Mouse (Mus musculus): ENCODE measurements around the gene Becn1. TPM values are rescaled to one million over a fixed set of nuclear protein-coding genes. Genes with fewer than 3 reads are reported as not detected.
A peak's percentile ranks its signal among the peaks of the same experiment; 100 is the strongest.

The Becn1 gene
- polyA plus RNA-seq, 1 experiment from 2014 or later: 152 TPM

GRCm38 (mm10) chr11:101252941-101253340 is 49.1 kb downstream of the Becn1 start:
- Histone ChIP-seq H3K9ac (replicated peaks; ENCODE audit: low read depth) (peak overlapping the region; percentile 87; the same call in 1 of the 2 replicates), H3K4me3 (ENCODE audit: low read depth, low read length) (peak overlapping the region; percentile 92), H3K27me3 (replicated peaks; ENCODE audit: insufficient read depth, low read length) (no peaks in the 10 kb centered on the region), H3K9me3 (ENCODE audit: low read length) (no peaks in the 10 kb centered on the region), H3K4me1 (ENCODE audit: insufficient read depth, low read depth, low read length) (peaks cover 3% of the 10 kb centered on the region; the same call in 1 of the 2 replicates), H3K27ac (ENCODE audit: low read length) (peak overlapping the region; percentile 92), H3K36me3 (ENCODE audit: insufficient read depth, low read length) (no peaks in the 10 kb centered on the region), H3K4me2 (replicated peaks; ENCODE audit: low read depth, low read length) (peak overlapping the region; percentile 83)
- ATAC-seq (no peak), DNase-seq (ENCODE audit: low spot score) (no peak)
- no peak for TF ChIP-seq EP300 (IDR thresholded peaks at IDR 0.05)
- TF ChIP-seq CTCF (IDR thresholded peaks at IDR 0.05): no peak
- WGBS: 3% methylated on average over 7 of the region's 7 CpGs

GRCm38 (mm10) chr11:101251031-101251430 is 51.1 kb downstream of the Becn1 start:
- H3K4me2 ChIP-seq (replicated peaks; ENCODE audit: low read depth, low read length): no peak overlapping the region
- H3K36me3 ChIP-seq (ENCODE audit: insufficient read depth, low read length): no peaks in the 10 kb centered on the region
- H3K4me3 ChIP-seq (ENCODE audit: low read depth, low read length): no peak overlapping the region
- no peaks in the 10 kb centered on the region for H3K27me3 ChIP-seq (replicated peaks; ENCODE audit: insufficient read depth, low read length)
- no peaks in the 10 kb centered on the region for H3K9me3 ChIP-seq (ENCODE audit: low read length)
- TF ChIP-seq EP300 (IDR thresholded peaks at IDR 0.05) (no peak), CTCF (IDR thresholded peaks at IDR 0.05) (no peak)
- no peak for ATAC-seq
- no peak for DNase-seq (ENCODE audit: low spot score)
- H3K27ac ChIP-seq (ENCODE audit: low read length): no peak overlapping the region
- peaks cover 3% of the 10 kb centered on the region; the same call in 1 of the 2 replicates for H3K4me1 ChIP-seq (ENCODE audit: insufficient read depth, low read depth, low read length)
- WGBS: 75% methylated on average over 2 of the region's 2 CpGs
- no peak overlapping the region for H3K9ac ChIP-seq (replicated peaks; ENCODE audit: low read depth)

GRCm38 (mm10) chr11:101248258-101248994 is 53.7 kb downstream of the Becn1 start:
- Histone ChIP-seq H3K9me3 (ENCODE audit: low read length) (no peaks in the 10 kb centered on the region), H3K4me3 (ENCODE audit: low read depth, low read length) (peak overlapping the region; percentile 50), H3K36me3 (ENCODE audit: insufficient read depth, low read length) (no peaks in the 10 kb centered on the region), H3K4me2 (replicated peaks; ENCODE audit: low read depth, low read length) (peak overlapping the region; percentile 70), H3K27ac (ENCODE audit: low read length) (peak overlapping the region; percentile 92), H3K27me3 (replicated peaks; ENCODE audit: insufficient read depth, low read length) (0 out of 2 replicates have a peak, but pooled peaks cover 3% of the 10 kb centered on the region), H3K9ac (replicated peaks; ENCODE audit: low read depth) (no peak overlapping the region), H3K4me1 (ENCODE audit: insufficient read depth, low read depth, low read length) (no peaks in the 10 kb centered on the region)
- DNase-seq (ENCODE audit: low spot score) (peak; percentile 85), ATAC-seq (peak; percentile 74)
- TF ChIP-seq CTCF (IDR thresholded peaks at IDR 0.05) (peak; percentile 78), EP300 (IDR thresholded peaks at IDR 0.05) (peak; percentile 94)
- 36% methylated on average over 14 of the region's 14 CpGs for WGBS

GRCm38 (mm10) chr11:101247521-101248030 is 54.5 kb downstream of the Becn1 start:
- no peaks in the 10 kb centered on the region for H3K9me3 ChIP-seq (ENCODE audit: low read length)
- WGBS: 69% methylated on average over 6 of the region's 6 CpGs
- peak overlapping the region; percentile 50 for H3K4me3 ChIP-seq (ENCODE audit: low read depth, low read length)
- 0 out of 2 replicates have a peak, but pooled peaks cover 3% of the 10 kb centered on the region for H3K27me3 ChIP-seq (replicated peaks; ENCODE audit: insufficient read depth, low read length)
- H3K9ac ChIP-seq (replicated peaks; ENCODE audit: low read depth): peak overlapping the region; percentile 64
- H3K4me2 ChIP-seq (replicated peaks; ENCODE audit: low read depth, low read length): peak overlapping the region; percentile 70
- H3K4me1 ChIP-seq (ENCODE audit: insufficient read depth, low read depth, low read length): no peaks in the 10 kb centered on the region
- no peak for DNase-seq (ENCODE audit: low spot score)
- no peaks in the 10 kb centered on the region for H3K36me3 ChIP-seq (ENCODE audit: insufficient read depth, low read length)
- peak overlapping the region; percentile 92 for H3K27ac ChIP-seq (ENCODE audit: low read length)
- TF ChIP-seq CTCF (IDR thresholded peaks at IDR 0.05): no peak
- no peak for TF ChIP-seq EP300 (IDR thresholded peaks at IDR 0.05)
- no peak for ATAC-seq

- no peaks in the 10 kb centered on the region for H3K36me3 ChIP-seq (ENCODE audit: insufficient read depth, low read length)
- H3K4me2 ChIP-seq (replicated peaks; ENCODE audit: low read depth, low read length): peak overlapping the region; percentile 70
- peak overlapping the region; percentile 64 for H3K9ac ChIP-seq (replicated peaks; ENCODE audit: low read depth)
- 0 out of 2 replicates have a peak, but pooled peaks cover 3% of the 10 kb centered on the region for H3K27me3 ChIP-seq (replicated peaks; ENCODE audit: insufficient read depth, low read length)
- H3K4me3 ChIP-seq (ENCODE audit: low read depth, low read length): peak overlapping the region; percentile 50
- TF ChIP-seq CTCF (IDR thresholded peaks at IDR 0.05): no peak
- no peak for TF ChIP-seq EP300 (IDR thresholded peaks at IDR 0.05)
- DNase-seq (ENCODE audit: low spot score) (no peak), ATAC-seq (peak; percentile 16)
- no peaks in the 10 kb centered on the region for H3K4me1 ChIP-seq (ENCODE audit: insufficient read depth, low read depth, low read length)
- 10% methylated on average over 7 of the region's 7 CpGs for WGBS
- H3K9me3 ChIP-seq (ENCODE audit: low read length): no peaks in the 10 kb centered on the region
- peak overlapping the region; percentile 92 for H3K27ac ChIP-seq (ENCODE audit: low read length)
These were observed 55.4 kb downstream of the Becn1 start for GRCm38 (mm10) chr11:101246702-101247012.

- DNase-seq (ENCODE audit: low spot score) (peak; percentile 69), ATAC-seq (peak; percentile 84)
- no peaks in the 10 kb centered on the region for H3K9me3 ChIP-seq (ENCODE audit: low read length)
- H3K9ac ChIP-seq (replicated peaks; ENCODE audit: low read depth): peak within 1 kb of the TSS; percentile 64
- no peaks in the 10 kb centered on the region for H3K36me3 ChIP-seq (ENCODE audit: insufficient read depth, low read length)
- H3K4me2 ChIP-seq (replicated peaks; ENCODE audit: low read depth, low read length): peak within 1 kb of the TSS; percentile 70
- no peaks in the 10 kb centered on the region for H3K4me1 ChIP-seq (ENCODE audit: insufficient read depth, low read depth, low read length)
- TF ChIP-seq CTCF (IDR thresholded peaks at IDR 0.05): peak; percentile 3; the same call in 1 of the 2 replicates
- no peak for TF ChIP-seq EP300 (IDR thresholded peaks at IDR 0.05)
- H3K4me3 ChIP-seq (ENCODE audit: low read depth, low read length): peak within 1 kb of the TSS; percentile 50
- peak within 1 kb of the TSS; percentile 92 for H3K27ac ChIP-seq (ENCODE audit: low read length)
- H3K27me3 ChIP-seq (replicated peaks; ENCODE audit: insufficient read depth, low read length): 0 out of 2 replicates have a peak, but pooled peaks cover 3% of the 10 kb centered on the region
- 1% methylated on average over 47 of the region's 63 CpGs for WGBS
These were observed 56.0 kb downstream of the Becn1 start, which contains the start of gene Ramp2 for GRCm38 (mm10) chr11:101245855-101246701. Ramp2 (plus strand) TSS chr11:101246028.

Measured in lung, postnatal 0 days (tissue).